Mouse (Mus musculus): ENCODE measurements around the gene Prss41.
A peak's percentile ranks its signal among the peaks of the same experiment; 100 is the strongest.

The Prss41 gene

DNA sequence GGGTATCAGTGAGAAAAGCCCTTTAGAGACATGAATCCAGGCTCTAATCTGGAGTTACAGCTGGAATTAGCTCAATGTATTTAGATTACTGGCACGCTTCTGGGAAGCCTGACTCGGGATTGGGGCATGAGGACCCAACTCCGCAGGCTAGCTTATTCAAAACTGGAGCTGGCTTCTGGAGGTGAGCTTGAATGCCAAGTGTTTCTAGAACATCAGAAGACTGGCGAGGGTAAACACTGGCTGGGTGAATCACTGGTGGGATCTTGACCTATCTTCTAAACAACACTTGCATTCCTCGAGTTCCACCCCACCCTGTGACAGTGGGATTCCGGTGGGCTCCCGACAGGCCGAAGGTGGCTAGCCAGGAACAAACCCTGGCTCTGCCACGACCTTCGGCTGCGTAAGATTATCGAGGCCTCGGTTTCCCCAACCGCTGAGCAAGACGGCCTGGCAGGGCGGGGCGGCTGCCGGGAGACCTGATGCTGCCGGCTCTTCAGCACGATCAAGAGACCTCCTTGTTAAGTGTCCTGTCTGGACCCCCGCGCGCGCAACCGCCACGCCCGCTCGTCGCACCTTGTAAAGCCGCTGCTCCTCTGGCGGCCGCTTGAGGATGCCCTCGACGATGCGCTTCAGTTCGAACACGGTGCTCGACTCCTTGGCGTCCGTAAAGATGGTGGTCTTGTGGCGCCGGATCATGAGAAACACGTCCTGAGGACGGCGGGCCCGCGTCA is 15.5 kb downstream of the Prss41 start:
- peak; percentile 32 to 48 for DNase-seq (ENCODE audit: low spot score in 2 of 2)

DNA sequence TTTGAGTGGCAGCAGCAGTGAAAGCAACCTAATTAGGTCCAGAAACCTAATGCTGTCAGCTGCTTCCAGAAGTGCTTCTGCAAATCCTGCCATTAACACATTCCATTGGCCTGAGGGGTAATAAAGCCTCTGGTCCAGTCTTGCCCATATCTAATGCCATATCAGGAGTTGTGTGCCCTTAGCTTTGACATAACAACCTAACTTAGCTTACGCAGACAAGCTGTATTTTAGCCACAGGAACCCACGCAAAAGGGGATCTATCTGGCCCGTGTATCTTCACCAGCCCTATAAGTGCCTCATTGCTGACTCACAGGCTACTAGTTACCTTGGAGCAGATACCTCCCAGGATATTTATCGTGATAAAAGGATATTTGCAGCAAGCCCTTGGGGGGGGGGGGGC is 18.4 kb downstream of the Prss41 start:
- DNase-seq (ENCODE audit: low spot score in 2 of 2): no peak

- DNase-seq (ENCODE audit: low spot score in 2 of 2): no peak
Observed at GRCm38 (mm10) chr17:23823614-23824013, 20.4 kb downstream of the Prss41 start.

- DNase-seq (ENCODE audit: low spot score in 2 of 2): no peak
Observed at GRCm38 (mm10) chr17:23823018-23823417, 21.0 kb downstream of the Prss41 start.

GRCm38 (mm10) chr17:23822094-23822493 is 21.9 kb downstream of the Prss41 start:
- DNase-seq (ENCODE audit: low spot score in 2 of 2): no peak

DNA sequence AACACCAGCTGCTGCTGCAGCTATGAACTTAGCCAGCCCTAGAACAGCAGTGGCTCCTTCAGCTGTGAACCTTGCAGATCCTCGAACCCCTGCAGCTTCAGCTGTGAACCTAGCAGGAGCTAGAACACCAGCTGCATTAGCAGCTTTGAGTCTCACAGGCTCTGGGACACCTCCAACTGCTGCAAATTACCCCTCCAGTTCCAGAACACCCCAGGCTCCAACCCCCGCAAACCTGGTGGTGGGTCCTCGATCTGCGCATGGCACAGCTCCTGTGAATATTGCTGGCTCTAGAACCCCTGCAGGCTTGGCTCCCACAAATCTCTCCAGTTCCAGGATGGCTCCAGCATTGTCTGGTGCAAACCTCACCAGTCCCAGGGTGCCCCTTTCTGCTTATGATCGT is 23.2 kb downstream of the Prss41 start:
- no peak for DNase-seq (ENCODE audit: low spot score in 2 of 2)

DNA sequence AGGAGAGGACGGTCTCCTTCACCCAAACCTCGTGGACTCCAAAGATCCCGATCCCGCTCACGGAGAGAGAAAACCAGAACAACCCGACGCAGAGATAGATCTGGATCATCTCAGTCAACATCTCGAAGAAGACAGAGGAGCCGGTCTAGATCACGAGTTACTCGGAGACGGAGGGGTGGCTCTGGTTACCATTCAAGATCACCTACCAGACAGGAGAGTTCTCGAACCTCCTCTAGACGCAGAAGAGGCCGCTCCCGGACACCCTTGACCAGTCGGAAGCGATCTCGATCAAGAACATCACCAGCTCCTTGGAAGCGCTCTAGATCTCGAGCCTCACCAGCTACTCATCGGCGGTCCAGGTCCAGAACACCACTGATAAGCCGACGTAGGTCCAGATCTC is 24.7 kb downstream of the Prss41 start:
- DNase-seq (ENCODE audit: low spot score in 2 of 2): no peak

GRCm38 (mm10) chr17:23818579-23818978 is 25.4 kb downstream of the Prss41 start:
- DNase-seq (ENCODE audit: low spot score in 2 of 2): no peak

DNA sequence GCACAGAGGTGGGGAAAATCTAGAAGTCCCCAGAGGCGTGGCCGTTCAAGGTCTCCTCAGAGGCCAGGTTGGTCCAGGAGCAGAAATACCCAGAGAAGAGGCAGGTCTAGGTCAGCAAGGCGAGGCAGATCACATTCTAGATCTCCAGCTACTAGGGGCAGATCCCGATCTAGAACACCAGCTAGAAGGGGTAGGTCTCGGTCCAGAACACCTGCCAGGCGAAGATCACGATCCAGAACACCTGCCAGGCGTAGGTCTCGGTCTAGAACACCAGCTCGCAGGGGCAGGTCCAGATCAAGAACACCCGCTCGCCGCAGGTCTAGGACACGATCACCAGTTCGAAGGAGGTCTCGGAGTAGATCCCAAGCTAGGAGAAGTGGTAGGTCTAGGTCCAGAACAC is 28.3 kb downstream of the Prss41 start:
- DNase-seq (ENCODE audit: low spot score in 2 of 2): no peak

DNA sequence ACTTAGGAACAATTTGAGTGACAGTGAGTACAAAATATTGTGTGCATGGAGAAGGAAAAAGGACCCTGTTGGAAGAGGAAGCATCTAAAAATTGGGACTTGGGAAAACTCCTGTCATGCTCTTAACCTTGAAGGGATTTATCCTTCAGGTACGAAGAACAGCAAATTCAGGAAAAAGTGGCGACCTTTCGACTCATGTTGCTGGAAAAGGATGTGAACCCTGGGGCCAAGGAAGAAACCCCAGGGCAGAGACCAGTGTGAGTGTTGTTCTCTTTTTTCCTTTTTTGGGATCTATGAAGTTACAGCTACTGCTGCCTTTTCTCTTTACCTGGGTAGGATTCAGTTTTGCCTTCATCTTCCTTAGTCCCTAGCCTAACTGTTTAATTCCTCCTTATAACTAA is 36.1 kb downstream of the Prss41 start:
- no peak for DNase-seq (ENCODE audit: low spot score in 2 of 2)

- no peak for DNase-seq (ENCODE audit: low spot score in 2 of 2)
Observed at GRCm38 (mm10) chr17:23806867-23807266, 37.1 kb downstream of the Prss41 start.

- no peak for DNase-seq (ENCODE audit: low spot score in 2 of 2)
Observed at GRCm38 (mm10) chr17:23804426-23805085, 39.4 kb downstream of the Prss41 start.

DNA sequence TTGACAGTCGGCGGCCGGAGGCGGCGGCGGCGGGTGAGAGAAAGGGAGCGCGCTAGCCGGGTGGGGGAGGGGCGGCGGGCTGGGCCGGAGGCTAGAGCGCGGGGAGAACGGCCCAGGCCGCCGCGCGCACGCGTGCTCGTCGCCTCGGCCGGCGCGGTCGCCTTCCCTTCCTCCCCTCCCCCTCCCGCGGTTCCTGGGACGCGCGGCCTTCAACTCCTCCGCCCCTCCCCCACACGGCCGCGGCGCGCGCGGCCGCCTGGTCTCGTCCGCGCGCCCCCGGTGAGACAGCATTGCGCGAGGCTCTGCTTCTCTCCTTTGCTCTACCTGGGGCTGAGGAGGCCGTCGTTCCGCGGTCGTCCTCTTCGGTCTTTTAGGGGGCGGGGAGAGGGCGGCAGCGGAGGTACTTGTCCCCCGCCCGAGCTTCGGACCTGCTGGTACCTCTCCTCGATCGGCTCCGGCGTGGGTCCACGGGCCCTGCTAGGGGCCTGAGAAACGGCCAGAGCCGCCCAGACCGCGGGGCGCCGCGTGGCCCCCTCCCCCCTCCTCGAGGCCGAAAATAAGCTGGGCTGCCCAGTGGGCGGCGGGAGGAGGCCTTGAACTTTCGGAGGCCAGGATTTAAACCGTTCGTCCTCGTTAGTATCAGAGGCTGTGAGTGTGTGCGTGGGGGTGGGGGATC is 40.5 kb downstream of the Prss41 start:
- DNase-seq (ENCODE audit: low spot score in 2 of 2): peak; percentile 67 to 74

DNA sequence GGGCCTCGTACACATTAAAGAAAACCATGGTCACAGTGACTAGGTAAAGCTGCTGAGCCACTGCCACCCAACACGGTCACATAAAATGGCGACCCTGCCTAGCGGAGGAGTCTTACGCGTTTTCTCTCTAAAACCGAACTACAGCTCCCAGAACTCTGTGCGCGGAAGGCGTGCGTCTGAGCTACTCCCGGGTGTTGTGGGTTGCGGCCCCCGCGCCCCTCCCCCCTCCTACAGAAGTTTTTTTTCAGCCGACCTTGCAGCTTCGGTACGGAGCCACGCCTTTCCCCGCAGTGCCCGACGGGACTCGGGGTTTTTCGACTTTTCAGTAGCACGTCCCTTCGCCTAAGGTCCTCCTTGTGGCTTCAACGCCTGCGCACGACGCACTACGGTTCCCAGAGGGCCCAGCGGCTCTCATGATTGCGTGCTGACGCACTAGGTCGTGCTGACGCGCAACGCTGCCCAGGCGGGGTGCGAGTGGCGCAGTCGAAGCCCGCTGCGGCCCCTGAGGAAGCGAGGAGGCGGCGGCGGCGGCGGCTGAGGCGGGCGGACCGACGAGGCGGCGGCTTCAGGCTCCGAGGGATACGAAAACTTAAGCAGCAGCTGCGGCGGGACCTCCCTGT is 41.1 kb downstream of the Prss41 start:
- peak; percentile 90 to 93 for DNase-seq (ENCODE audit: low spot score in 2 of 2)

GRCm38 (mm10) chr17:23801627-23802026 is 42.3 kb downstream of the Prss41 start:
- no peak for DNase-seq (ENCODE audit: low spot score in 2 of 2)

DNA sequence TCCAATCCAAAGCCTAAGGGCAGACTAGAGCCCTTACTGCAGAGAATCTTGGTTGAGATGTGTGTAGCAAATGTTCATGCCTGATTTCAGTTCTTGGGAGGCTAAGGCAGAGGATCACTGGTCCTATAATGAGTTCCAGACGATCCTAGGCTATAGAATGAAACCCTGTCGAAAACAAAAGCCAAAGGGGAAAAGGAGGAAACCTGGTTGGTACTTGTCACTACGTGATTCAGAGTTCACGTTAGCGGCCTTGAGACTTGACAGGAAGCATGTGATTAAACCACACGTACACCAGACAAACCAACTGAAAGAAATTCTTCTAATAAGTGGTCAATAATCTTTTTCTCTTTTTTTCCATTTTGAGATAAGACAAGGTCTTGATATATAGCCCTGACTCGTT is 46.7 kb downstream of the Prss41 start:
- DNase-seq (ENCODE audit: low spot score in 2 of 2): no peak

DNA sequence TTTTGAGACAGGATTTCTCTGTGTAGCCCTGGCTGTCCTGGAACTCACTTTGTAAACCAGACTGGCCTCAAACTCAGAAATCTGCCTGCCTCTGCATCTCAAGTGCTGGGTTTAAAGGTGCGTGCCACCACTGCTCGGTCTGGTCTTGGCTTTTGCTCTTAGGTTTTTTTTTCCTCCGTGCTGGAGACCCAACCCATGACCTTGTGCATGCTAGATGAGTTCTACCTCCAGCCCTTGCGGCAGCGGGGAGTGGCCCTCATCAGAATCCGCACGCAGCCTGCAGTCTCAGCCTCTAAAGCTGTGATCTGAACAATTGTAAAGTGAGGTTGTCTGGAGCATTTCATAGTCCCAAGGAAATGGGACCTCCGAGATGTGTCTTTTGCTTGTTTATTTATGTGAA is 48.6 kb downstream of the Prss41 start:
- no peak for DNase-seq (ENCODE audit: low spot score in 2 of 2)

- DNase-seq (ENCODE audit: low spot score in 2 of 2): no peak
Observed at GRCm38 (mm10) chr17:23791079-23791357, 53.0 kb downstream of the Prss41 start.

- peak in 1 of 2 experiments; percentile 30 for DNase-seq (ENCODE audit: low spot score in 2 of 2)
Observed at GRCm38 (mm10) chr17:23790269-23791078, 53.5 kb downstream of the Prss41 start, which contains the start of gene Srrm2. TSS of gene Srrm2 (plus strand) at chr17:23790532.

DNA sequence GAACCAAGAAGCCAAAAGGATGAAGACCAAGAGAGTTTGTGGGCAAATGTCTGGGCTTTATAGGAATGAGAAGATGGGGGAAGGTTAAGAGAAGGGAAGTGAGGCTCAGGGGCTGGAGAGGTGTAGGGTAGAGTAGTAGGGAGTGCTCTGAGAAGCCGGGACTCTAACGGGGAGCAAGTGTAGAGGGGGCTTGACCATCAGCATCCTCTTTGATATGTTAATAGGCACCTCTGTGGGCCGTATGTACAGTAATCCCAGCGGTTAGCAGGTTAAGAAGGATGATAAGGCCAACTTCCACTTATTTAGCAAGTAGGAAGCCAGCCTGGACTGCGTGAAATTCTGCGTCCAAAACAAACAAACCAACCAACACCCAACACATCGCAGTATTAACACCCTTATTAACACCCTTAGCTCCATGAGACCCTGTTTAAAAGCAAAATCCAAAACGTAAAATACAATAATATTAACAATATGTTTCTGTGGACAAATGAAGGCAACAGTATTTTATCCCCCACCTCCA is 54.2 kb downstream of the Prss41 start:
- DNase-seq (ENCODE audit: low spot score in 2 of 2): no peak

DNA sequence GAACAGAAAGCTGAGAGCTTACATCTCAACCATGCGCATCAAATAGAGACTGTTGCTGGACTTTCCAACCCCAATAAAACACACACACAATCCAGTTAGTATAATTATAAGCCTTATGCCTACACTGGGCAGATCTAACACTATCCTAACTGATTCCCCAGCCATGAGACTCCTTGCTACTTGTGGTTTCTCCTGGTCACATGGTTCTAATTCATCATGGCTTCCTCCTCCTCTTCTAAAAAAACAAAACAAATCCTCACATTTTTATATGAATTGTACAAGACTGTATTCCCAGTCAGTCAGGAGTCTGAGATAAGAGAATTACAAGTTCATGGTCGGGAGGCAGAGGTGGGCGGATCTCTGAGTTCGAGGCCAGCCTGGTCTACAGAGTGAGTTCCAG is 55.0 kb downstream of the Prss41 start:
- no peak for DNase-seq (ENCODE audit: low spot score in 2 of 2)
